Mouse (Mus musculus): ENCODE results near the gene Mocs2.

Gene Mocs2

DNA sequence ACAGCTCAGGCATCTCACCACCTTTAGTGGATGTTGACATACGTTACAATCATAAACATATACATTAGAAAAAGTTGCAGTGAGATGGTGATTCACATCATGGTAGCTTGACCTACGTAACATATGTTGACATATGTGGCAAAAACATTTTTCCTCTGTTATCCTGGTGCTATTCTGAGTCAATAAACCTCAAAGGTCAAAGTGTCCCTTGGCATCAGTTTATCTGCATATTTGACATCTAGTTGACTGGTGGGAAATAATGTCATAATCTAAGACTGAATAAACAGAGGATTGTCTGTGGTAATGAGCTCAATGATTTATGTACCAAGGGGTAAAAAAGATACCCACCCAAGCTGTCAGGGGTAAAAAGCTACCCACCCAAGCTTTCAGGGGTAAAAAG is 35.1 kb downstream of the Mocs2 start:
- no peak for DNase-seq (ENCODE audit: extremely low read depth, low read depth)

DNA sequence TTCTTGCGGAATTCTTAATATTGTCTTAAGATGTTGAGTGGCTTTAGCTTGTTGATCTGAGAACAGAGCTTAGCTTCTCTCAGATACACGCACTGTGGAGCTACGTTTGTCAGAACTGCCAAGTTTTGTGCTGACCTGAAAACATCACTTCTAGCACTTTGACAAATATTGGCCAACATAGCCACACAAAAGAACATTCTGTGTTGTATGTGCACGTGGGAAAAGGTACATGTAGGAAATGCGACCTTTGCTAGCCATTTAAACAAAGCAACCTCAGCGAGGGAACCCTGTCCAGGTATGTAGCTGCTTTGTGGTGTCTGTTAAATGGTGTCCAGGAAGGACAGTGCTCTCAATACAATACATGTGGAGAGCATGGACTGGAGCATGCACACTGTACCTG is 36.0 kb downstream of the Mocs2 start:
- no peak for DNase-seq (ENCODE audit: extremely low read depth, low read depth)

DNA sequence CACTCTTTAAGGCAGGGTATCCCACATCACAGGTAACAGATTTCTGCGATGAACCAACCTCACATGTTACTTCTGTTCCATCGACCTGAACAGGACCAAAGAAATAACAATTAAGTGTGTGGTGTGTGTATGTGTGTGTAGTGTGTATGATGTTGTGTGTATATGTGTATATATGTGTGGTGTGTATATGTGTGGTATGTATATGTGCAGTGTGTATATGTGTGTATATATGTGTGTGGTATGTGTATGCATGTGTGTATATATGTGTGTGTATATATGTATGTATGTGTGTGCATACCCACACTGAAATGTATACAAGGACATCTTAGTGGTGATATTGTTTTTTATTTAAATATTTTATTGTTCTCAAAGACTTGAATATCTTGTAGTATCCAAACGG is 36.4 kb downstream of the Mocs2 start:
- no peak for DNase-seq (ENCODE audit: extremely low read depth, low read depth)

DNA sequence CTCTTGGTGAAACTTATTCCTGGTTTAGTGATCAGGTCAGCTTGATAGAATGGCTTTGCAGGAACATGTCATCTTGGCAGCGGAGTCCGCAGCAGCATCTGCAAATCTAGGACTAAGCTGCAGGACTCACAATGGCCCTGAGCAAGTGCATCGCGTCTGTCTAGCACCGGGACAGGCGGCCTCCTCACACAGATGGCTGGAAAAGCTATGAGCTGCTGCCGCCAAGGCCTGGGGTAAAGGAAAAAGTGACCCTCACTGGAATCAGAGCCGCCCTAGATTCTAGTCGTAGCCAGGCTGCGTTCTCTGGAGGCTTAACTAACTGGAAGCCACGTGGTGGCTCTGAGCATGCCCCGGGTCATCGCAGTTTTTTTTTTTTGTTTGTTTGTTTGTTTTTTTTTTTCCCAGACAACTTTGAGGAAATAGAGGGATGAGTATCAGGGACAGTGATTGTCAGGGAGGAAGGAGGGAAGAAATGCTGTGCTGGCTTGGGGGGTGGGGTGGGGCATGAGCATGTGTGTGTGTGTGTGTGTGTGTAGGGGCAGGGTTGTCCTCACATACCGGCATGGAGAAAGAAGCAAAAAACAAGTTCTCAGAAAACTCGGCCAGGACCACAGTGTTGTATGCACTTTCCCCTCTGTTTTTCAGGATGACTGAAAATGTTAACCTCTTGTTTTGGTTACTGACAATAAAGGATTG is 37.7 kb downstream of the Mocs2 start:
- no peak for DNase-seq (ENCODE audit: extremely low read depth, low read depth)

DNA sequence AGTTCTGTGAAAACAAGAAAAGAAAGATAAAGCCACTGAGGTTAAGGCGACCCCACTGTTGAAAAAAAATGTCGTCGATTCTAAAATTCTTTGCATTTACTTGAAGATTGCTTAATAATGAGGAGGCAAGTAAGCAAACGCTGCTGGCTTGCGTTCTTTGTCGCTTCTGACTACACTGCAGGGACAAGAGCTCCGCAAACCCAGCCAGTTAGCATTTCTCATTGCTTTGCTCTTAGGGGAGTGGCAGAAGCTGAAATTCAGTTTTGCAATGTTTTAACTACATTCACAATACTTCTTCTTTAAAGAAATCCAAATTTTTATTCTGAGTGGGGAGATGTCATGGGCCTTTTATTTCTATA is 38.2 kb downstream of the Mocs2 start:
- DNase-seq (ENCODE audit: extremely low read depth, low read depth): no peak

DNA sequence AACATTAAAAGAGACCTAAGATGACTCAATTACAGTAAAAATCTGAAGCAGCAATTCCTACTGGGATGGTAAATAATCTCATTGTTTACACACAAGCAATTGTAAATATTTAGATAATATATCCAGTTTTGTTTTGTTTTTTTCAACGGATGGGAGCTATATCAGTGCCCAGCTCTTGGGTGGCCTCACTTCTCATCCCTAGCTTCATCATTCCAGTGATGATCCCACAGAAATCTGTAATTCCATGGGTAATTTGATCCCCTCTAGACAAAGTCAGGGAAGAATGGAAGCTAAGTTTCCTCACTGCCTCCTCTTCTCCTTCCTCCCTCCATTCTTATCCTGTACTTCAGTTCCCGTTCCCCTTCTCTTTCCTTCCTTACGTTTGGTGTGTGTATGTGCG is 39.5 kb downstream of the Mocs2 start:
- no peak for DNase-seq (ENCODE audit: extremely low read depth, low read depth)

DNA sequence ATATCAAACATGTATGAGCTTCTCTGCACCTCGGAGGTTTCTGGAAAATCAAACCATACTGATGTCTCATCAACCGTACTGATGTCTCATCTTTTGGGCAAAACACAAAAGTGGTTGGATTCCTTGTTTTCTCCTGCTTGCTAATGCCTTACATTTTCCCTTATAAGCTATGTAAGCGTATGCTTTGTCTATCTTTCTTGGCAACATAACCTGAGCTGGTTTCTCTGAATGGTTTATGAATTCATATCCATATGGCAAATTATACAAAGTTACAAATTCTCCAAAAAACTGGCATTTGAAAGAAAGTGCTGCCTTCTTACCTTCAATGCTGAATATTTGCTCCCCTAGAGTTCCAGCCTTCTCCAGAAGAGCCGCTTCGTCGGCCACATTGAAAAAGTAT is 56.7 kb downstream of the Mocs2 start:
- no peak for DNase-seq (ENCODE audit: extremely low read depth, low read depth)

DNA sequence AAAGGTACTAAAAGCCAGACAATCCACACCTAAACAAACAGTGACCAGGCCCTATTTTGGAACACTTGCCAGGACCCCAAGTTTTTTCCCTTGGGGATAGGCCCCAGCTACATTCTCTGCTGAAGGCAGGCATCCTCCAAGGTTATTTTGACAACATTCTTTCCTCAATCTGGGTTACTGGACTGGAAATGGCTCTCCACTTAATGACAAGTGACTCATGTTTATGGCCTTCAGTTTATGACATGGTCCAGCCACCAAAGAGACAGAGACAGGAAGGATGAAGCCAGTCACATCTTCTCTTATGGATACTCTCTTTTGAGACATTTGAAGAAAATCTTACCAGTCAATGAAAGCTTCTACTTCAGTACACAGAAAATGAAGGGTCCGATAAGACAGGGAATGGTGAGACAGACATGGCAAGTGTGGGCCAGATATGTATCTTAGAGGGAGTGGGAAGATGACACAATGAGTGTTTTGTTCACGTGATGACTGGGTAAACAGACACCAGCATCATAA is 58.0 kb downstream of the Mocs2 start:
- no peak for DNase-seq (ENCODE audit: extremely low read depth, low read depth)

DNA sequence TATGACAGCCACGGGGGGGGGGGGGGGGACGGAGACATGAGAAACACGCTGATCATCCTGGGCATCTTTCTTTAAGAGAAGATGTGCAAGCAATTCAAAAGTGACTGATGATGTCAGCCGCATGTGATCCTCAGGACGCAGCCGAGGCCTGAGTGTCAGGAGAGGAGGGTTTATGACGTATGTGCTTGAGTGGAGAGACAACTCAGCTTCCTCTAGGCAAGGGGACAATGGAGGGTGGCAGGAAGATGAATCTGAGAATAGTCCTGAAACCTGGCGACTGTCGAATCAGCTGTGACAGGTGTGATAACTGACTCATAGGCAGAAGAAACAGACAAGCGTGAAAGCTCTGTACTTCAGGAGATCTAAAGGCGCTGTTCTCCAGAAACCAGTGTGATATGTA is 60.6 kb downstream of the Mocs2 start:
- DNase-seq (ENCODE audit: extremely low read depth, low read depth): no peak

All from MEL-GATA-1-ER (cell line).